Comparison of ENCODE assay signal across 26 mouse cellular contexts in genomic region chr14:78824507-78824906, GRCm38 (mm10). TPM values are rescaled to one million over a fixed set of nuclear protein-coding genes. Genes with fewer than 3 reads are reported as not detected.
DNase-seq lines count a peak whose midpoint lies in the region; ATAC-seq and TF ChIP-seq lines count a peak whose summit lies in the region.
"Had no signal": no experiment of that assay in that cellular context is flagged by ENCODE, and none has a peak within 500 bp of the region (broad histone marks: within the 10 kb centered on the region; RNA-seq: fewer than 3 reads in every experiment).

No protein-coding gene starts in this region.

- H3K36me3 ChIP-seq in liver, postnatal 0 days (replicated peaks; ENCODE audit: insufficient read depth, low read length), result no peaks in the 10 kb centered on the region
- no peaks in the 10 kb centered on the region for H3K36me3 ChIP-seq in liver, embryonic 12.5 days
- H3K36me3 ChIP-seq: embryonic facial prominence, embryonic 13.5 days; embryonic facial prominence, embryonic 15.5 days; forebrain, embryonic 10.5 days; forebrain, embryonic 12.5 days; G1E had no signal

- no peaks in the 10 kb centered on the region for H3K9me3 ChIP-seq in liver, postnatal 0 days (ENCODE audit: low read length)
- H3K9me3 ChIP-seq in liver, embryonic 12.5 days (replicated peaks), result no peaks in the 10 kb centered on the region
- H3K9me3 ChIP-seq: embryonic facial prominence, embryonic 13.5 days; embryonic facial prominence, embryonic 15.5 days; forebrain, embryonic 10.5 days; forebrain, embryonic 12.5 days; G1E had no signal

- no peak overlapping the region for H3K4me3 ChIP-seq in liver, postnatal 0 days (ENCODE audit: low read depth, low read length)
- H3K4me3 ChIP-seq in liver, embryonic 12.5 days, result no peak overlapping the region
- H3K4me3 ChIP-seq: embryonic facial prominence, embryonic 13.5 days; embryonic facial prominence, embryonic 15.5 days; erythroblast, embryonic 14.5 days; forebrain, embryonic 10.5 days; forebrain, embryonic 12.5 days had no signal

- no peaks in the 10 kb centered on the region for H3K4me1 ChIP-seq in liver, postnatal 0 days (ENCODE audit: insufficient read depth)
- H3K4me1 ChIP-seq in liver, embryonic 12.5 days, result no peaks in the 10 kb centered on the region
- H3K4me1 ChIP-seq: embryonic facial prominence, embryonic 13.5 days; embryonic facial prominence, embryonic 15.5 days; forebrain, embryonic 12.5 days had no signal

- H3K27ac ChIP-seq in liver, postnatal 0 days (ENCODE audit: low read depth), result no peak overlapping the region
- no peak overlapping the region for H3K27ac ChIP-seq in liver, embryonic 12.5 days
- H3K27ac ChIP-seq: embryonic facial prominence, embryonic 13.5 days; embryonic facial prominence, embryonic 15.5 days; forebrain, embryonic 10.5 days; forebrain, embryonic 12.5 days had no signal

- no peak for TF ChIP-seq EP300 in liver, postnatal 0 days (IDR thresholded peaks at IDR 0.05; ENCODE audit: low read depth)

- H3K27me3 ChIP-seq in liver, postnatal 0 days (ENCODE audit: insufficient read depth, low read length), result no peaks in the 10 kb centered on the region
- no peaks in the 10 kb centered on the region for H3K27me3 ChIP-seq in liver, embryonic 12.5 days (replicated peaks)
- H3K27me3 ChIP-seq: CH12.LX; embryonic facial prominence, embryonic 13.5 days; embryonic facial prominence, embryonic 15.5 days; forebrain, embryonic 12.5 days had no signal

- TF ChIP-seq CTCF in liver, postnatal 0 days (IDR thresholded peaks at IDR 0.05; ENCODE audit: low read depth), result no peak

- 0 out of 2 replicates have a peak, but pooled peaks have one; percentile 50 for ATAC-seq in liver, postnatal 0 days
- no peak for ATAC-seq in liver, embryonic 12.5 days
- ATAC-seq: CD4-positive, CD25-positive, alpha-beta regulatory T cell, adult 4 months; forebrain, embryonic 14.5 days; forebrain, embryonic 16.5 days had no signal

- H3K9ac ChIP-seq in liver, postnatal 0 days (replicated peaks), result no peak overlapping the region
- no peak overlapping the region for H3K9ac ChIP-seq in liver, embryonic 12.5 days
- H3K9ac ChIP-seq: embryonic facial prominence, embryonic 13.5 days; embryonic facial prominence, embryonic 15.5 days; forebrain, embryonic 12.5 days had no signal

- DNase-seq in embryo, embryonic 10 days (ENCODE audit: low spot score), result peak; percentile 7
- no peak for DNase-seq in embryo, embryonic 10.5 days (ENCODE audit: low spot score)
- no peak for DNase-seq in liver, postnatal 0 days
- no peak for DNase-seq in cerebellum, postnatal 4 days (ENCODE audit: low spot score in 2 of 2)
- DNase-seq: adrenal gland, adult 2 months; adrenal gland, postnatal 10 days; adrenal gland, postnatal 25 days; B cell, adult 2 months; cerebellum, adult 11 months; cerebellum, adult 18-20 months; cerebellum, adult 8-10 months; cerebellum, adult 9-11 months; cerebellum, postnatal 14 days; cerebellum, postnatal 36 days; embryo, embryonic 11 days had no signal

- WGBS in liver, postnatal 0 days (ENCODE audit: insufficient replicate concordance), result 65% methylated on average over 4 of the region's 4 CpGs
- 69% methylated on average over 4 of the region's 4 CpGs for WGBS in liver, embryonic 12.5 days (ENCODE audit: insufficient replicate concordance)

- H3K4me2 ChIP-seq in liver, postnatal 0 days (ENCODE audit: low read depth, low read length), result no peak overlapping the region
- no peak overlapping the region for H3K4me2 ChIP-seq in liver, embryonic 12.5 days
- H3K4me2 ChIP-seq: embryonic facial prominence, embryonic 13.5 days; embryonic facial prominence, embryonic 15.5 days; forebrain, embryonic 12.5 days had no signal

RNA-seq across cellular contexts. Expression of gene Vwa8, which starts 24.3 kb away (rescaled TPM):
- 24.4 and 27.1 TPM in 2 replicates for polyA plus RNA-seq in liver, postnatal 0 days (2015; fragmentation: Nextera tagmentation; extraction: Ambion mirVana)
- 7.6 and 8.5 TPM in 2 replicates for polyA plus RNA-seq in liver, embryonic 12.5 days (2016; fragmentation: Nextera tagmentation; extraction: Ambion mirVana)
